Mouse (Mus musculus) left cerebral cortex, postnatal 14 days (tissue): ENCODE measurements around the gene Eml6. TPM values are rescaled to one million over a fixed set of nuclear protein-coding genes. Genes with fewer than 3 reads are reported as not detected.
"Not testable (repeated sequence)": the region's sequence is repeated elsewhere in the genome, so short reads cannot be mapped to it uniquely, and the experiment has no call there.

ENCODE experiments used
- DNase-seq, 2 experiments: peaks; one replicate each; pipeline ENCODE4 v3.0.0; 2021 to 2022; ENCODE audit warnings: low spot score in 2 of 2, mixed read lengths in 1 of 2
- intact Hi-C: fragments of 180-260 bp; cut with DNase I; formaldehyde crosslinking; loops from one replicate; pipeline ENCODE4 v1.15.1; 2025
- total RNA-seq, 2 experiments: library from RNA; stranded (reverse); gene quantifications; 2 replicates each; pipeline ENCODE4 v1.2.3; 2021

Gene Eml6
- total RNA-seq, 2 experiments from 2014 or later: 26.2 to 32.4 TPM

DNA sequence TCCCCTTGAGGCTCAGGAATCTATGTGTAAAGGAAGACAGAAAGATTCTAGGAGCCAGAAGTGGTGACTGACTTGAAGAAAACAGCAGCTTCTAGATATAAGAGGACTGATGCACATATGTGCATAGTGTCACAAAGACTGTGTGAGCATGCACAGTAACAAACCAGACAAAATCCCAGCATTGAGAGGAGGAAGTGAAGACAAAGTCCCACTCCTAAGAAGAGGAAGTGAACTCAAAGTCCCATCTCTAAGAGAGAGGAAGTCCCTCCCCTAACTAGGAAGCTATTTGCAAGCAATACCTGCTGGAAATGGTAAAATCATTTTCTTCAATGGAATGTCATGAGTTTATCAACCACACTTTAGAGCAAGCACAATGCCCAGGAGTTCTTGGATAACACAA, 161.6 kb downstream of the Eml6 start:
- no peak for DNase-seq
- intact Hi-C loops: no loop called here

DNA sequence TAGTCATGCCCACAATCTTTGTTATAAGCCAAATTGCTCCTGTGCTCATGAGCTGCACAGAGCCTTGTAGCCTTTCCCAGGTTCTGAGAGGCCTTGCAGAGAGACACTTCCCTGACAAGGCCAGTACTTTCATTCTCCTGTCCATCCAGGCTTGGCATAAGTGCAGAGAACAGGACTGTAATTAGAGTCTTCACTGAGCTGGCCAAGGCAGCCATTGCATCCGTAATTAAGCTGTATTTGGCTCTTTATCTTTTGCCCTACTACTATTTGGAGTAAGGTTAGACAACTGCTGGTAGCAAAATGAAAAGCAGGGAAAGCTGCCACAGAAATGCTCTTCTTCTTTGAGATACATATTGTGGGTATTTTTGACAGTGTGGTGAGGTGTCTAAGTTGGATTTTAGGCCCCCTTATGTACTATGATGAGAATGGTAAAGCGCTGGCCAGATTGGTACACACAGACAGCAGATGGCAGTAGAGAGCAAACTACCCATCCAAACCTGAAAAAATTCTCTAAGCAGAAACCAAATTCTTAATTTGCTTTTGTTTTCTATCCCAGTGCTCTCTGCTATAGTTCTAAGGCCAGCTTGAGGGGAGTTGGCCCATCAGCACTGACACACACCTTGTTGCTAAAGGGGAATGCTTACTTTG, 164.0 kb downstream of the Eml6 start:
- peak; percentile 50 to 63 for DNase-seq
- intact Hi-C loops: no loop called here

DNA sequence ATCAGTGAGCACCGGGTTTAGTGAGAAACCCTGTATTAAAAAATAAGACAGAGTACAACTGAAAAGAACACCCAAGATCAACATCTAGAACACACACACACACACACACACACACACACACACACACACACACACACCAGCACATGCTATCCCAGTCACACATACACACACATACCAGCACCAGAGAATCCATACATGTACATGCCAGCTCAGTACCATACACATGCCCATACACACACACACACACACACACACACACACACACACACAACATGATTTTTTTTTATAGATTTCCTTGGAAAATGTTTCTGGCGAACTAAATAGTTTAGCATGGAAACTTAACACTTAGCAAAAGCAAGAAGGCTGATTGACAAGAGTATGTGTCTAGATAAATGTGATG, 164.8 kb downstream of the Eml6 start:
- DNase-seq: no peak
- intact Hi-C loops: no loop called here

DNA sequence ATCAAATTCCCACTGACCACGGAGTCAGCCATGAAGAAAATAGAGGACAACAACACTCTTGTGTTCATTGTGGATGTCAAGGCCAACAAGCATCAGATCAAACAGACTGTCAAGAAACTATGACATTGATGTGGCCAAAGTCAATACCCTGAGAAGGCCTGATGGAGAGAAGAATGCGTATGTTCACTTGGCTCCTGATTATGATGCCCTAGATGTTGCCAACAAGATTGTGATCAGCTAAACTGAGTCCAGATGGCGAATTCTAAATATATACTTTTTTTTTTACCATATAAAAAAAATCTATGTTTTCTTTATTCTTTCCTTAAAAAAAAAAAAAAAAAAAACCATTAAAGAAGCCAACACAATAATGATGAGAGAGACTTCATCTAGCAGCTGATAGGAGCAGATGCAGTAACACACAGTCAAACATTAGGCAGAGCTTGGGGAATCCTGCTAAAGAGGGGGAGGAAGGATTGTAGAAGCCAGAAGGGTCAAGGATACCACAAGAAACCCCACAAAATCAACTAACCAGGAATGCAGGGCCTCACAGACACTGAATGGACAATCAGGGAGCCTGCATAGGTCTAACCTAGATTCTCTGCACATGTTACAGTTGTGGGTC, 185.1 kb downstream of the Eml6 start:
- intact Hi-C loops: no loop called here
- DNase-seq: no peak

DNA sequence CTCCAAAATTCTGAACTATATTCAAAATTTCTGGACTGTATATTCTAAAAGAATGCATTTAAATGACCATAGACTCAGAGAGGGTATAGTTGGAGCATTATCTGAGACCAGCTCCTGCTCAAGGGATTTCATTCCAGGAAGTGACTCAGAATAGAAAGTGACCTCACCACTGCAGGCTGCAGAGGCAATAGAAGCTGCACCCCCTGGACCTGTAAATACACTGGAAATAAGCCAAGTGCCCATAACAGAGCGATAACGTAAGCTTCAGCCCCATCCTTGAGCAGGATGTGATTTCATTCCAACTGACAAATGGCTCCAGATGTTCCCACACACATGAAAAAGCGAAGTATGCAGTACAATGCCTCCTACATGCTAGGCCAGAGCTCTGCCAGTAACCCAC, 186.1 kb downstream of the Eml6 start:
- intact Hi-C loops: no loop called here

DNA sequence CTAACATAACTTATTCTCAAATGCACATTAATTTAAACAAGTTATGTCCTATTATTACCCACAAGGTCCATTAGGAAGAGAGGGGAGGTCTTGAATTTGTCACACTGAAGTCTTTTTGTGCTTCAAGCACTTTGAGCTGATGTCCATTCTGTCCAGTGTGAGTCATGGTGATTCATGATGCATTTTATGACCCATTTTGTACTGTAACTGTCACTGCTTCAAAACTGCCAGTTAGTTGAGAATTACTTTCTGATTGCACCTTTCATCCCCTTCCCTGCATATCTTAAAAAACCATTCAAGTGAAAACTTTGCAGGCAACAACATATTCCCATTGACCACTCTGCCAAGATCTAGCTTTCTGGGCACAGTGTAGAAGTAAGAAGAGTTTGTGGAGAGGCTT, 188.8 kb downstream of the Eml6 start:
- intact Hi-C loops: no loop called here

More for the DNA sequence above, 186.1 kb downstream of the Eml6 start:
- DNase-seq: peak in 1 of 2 experiments; percentile 22

DNA sequence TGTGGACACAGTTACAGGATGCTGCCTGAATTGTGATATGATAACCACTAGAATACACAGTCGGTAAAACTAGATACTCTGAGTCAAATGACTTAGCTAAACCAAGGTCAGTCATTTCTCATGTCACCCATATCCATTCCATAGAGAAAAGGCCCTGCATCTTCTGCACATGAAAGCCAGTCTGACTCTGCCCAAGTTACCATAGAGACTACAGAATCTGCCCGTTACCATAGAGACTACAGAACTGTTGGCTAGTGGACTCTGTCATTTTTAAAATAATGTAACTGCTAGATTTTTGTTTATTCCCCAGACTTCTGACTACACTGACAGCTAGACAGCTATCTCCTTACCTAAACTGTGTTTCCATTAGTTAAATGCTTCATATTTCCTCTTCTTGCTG, 198.1 kb downstream of the Eml6 start:
- no peak for DNase-seq
- intact Hi-C loops: no loop called here

More for the DNA sequence above, 188.8 kb downstream of the Eml6 start:
- DNase-seq: no peak

DNA sequence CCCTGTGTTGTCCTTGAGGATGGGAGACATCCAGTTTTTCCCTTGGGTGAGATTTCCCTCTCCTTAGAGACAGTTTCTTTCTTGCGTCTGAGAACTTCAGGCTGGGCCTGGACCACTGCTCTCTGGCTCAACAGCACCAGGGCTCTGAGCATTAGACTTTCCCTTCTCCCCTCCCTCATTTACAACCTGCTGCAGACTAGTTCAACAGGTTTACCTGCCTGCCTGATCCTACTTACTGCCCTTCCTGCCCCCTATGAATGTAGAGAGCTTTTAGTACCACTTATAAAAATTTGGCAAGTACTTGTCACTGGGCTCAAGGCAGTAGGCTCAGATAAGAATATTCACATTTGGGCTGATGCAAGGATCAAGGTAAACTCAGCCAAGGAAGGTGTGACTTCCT, 199.8 kb downstream of the Eml6 start:
- intact Hi-C loops: no loop called here
- DNase-seq: no peak

DNA sequence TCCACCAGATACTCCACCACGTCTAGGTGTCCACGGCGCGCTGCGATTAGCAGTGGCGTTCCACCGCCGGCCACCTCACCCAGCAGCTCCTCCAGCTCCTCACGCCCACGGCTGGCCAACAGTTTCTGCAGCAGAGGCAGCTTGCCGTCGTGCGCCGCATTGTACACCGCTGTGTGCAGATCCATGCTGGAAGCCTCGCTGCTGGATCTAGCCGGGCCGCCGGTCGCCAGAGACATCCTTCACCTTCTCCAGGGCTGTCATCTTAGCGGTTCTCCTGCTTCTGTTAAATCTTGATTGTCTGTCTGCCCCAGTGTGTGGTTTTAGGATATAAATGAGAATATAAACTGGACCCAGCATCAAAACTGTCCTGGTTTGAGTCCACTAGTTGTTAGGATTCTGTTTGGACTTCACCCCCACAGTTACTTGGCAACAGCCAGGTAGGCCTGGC, 200.5 kb downstream of the Eml6 start, which contains the start of gene 4931440F15Rik:
4931440F15Rik (minus strand) TSS at position 398 of the 448 bp plus-strand sequence.
- intact Hi-C loops, DNase-seq: not testable (repeated sequence)

DNA sequence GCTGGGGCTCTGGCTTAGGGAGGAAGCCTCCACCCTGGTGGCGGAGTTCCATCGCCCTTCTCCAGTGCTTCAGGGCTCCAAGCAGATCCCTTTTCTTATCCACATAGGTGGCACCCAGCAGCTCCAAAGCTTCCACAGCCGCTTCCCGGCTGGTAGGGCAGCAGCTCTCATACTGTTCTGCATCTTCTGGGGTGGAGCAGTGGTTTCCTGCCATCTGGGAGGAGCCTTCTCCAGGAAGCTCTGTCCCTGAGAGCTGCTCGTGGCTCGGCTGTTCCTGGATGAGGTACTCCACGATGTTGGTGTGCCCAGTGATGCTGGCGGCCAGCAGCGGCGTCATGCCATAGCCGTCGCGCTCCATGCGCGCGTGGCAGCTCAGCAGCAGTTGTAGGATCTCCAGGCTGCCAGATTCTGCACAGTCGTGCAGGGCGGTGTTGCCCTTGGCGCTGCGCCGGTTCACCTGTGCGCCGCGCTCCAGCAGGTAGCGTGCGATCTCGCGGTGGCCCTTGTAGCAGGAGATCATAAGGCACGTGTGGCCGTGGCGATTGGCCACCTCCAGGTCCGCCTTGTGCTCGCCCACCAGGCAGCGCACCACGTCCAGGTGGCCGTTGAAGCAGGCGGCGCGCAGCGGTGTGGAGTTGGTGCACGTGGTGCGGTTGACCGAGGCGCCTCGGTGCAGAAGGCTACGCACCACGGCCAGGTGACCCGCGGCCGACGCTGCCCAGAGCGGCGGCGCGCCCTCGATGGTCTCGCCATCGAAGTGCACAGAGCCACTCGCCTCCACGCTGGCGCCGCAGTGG, 201.2 kb downstream of the Eml6 start:
- intact Hi-C loops, DNase-seq: not testable (repeated sequence)

DNA sequence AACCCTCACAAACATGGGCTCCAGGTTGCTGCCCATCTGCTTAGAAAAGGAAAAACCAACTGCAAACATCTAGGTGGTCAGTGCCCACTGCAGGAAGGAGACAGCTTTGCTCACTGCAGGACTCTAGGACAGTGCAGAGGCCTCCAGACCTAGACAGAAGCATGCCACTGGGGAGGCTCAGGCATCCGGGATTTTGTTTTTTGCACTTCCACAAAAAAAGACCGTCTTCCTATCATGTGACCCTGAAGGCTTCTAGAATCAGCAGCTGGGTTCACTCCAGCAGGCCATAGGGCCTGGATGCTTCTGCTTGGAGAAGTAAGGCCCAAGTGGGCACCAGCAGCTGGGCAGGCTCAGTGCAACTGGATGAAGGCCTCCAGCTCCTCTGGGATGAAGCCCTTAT, 202.7 kb downstream of the Eml6 start:
- intact Hi-C loops: no loop called here
- no peak for DNase-seq

DNA sequence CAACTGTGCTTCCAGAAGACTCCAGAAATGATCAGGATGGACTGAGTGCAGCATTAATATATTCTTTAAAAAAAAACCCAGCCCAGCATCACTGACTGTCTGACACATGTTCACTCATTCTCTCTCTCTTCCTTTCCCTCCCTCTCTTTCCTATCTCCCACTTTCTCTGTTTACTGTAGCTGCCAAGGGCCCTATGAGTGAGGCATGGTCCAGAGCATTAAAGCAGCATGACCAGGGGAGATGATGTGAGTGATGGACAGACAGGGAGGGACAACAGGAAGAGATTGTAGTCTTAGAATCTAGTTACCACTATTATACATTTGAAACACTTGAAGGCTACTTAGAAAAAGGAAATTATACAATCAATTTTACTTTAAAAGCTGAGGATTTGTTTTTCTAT, 210.2 kb downstream of the Eml6 start:
- intact Hi-C loops: no loop called here
- no peak for DNase-seq

DNA sequence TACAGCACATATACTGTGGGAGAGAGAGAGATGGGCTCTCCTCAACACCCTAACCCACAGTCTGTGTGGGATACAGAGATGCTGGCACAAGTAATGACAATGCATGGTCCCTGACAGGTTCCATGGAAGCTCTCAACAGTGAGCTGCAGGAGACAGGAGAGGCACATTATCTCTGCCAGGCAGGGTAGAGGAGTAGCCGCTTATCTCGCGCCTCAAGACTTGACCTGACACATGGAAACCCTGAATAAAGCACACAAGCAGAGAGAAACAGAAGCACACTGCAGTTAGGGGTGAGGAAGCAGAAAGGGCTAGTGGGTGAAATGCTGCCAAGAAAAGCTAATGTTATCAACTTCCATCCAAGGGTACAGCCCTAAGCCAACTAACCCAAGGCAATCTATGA, 210.6 kb downstream of the Eml6 start:
- no peak for DNase-seq
- intact Hi-C loops: no loop called here

DNA sequence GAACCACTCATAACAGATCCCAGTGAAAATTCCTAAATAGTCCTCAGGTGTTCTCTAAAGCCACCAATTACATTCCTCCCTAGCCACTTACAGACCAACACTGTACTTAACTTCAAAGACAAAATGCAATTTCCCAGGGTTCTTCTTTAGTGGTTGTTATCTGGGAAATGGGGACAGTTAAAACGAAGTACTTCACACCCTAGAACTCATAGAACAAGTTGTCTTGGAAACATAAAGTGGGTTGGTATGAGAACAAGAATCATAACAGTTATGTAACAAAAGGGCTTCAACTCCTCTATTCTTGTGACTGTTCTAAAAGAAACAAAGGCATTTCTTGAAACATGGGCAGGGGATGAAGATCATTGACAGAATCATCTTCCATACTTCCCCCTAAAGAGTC, 212.6 kb downstream of the Eml6 start:
- no peak for DNase-seq
- intact Hi-C loops: no loop called here

DNA sequence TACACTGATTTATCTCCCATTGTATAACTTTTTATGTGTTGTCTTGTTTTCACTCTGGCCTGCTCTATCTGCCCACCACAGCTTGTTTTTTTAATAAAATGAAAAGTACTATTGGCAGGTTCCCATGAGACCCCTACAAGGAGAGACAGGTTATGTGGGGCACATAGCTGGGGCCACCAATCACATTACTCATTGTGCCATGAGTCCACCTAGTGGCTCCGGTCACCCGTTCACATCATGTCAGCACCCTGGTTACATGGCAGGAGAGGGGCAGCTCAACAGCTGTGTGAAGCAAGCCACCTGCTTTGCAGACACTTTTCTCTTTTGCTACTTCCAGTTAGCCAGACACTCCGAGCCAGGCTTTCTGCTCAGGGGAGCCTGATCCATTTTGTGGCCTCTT, 213.4 kb downstream of the Eml6 start:
- intact Hi-C loops: no loop called here
- no peak for DNase-seq

DNA sequence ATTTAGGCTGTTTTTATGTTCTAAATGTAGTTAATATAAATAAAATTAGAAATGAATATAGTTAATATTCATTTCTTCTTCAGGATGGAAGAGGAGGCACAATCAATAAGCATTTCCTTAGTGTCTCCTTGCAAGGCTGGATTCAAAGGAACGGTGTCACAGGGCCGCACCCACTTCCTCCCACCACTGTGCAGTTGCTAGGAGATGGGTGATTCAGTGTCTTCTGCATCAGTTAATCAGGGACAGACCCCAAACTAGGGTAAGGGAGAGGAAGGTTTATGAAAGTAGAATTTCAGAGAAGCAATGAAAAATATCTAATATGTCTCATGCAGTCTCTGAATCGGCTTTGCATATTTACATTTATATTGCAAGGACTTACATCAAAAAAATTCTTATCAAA, 215.5 kb downstream of the Eml6 start:
- intact Hi-C loops: no loop called here
- DNase-seq: peak in 1 of 2 experiments; percentile 48

DNA sequence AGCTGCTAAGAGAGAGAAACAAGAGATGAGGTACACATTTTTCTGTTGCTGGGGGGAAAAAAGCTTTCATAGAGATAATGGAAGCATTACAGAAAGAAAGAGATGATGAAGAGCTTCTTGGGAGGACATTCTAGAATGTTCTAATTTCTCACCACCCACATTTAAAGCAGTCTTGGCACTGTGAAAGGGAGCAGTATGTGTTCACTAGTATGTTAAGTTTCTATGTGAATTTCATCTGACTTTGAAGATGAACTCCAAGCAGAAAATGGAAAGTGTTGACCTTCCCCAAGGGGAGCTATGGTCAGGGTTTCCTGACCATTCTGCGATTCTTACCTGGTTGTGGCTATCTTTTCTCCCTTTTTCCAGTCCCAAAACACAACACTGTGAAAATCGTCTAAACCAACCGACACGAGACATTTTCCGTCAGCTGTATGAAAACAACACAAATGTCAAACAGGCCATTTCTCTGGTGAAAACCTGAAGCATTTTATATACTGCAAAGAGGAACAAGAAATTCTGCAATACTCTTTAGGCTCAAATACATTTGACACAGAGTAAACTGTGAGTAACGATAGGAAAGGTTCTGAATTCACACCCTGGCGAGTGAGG, 216.7 kb downstream of the Eml6 start:
- DNase-seq: no peak
- intact Hi-C loops: no loop called here

DNA sequence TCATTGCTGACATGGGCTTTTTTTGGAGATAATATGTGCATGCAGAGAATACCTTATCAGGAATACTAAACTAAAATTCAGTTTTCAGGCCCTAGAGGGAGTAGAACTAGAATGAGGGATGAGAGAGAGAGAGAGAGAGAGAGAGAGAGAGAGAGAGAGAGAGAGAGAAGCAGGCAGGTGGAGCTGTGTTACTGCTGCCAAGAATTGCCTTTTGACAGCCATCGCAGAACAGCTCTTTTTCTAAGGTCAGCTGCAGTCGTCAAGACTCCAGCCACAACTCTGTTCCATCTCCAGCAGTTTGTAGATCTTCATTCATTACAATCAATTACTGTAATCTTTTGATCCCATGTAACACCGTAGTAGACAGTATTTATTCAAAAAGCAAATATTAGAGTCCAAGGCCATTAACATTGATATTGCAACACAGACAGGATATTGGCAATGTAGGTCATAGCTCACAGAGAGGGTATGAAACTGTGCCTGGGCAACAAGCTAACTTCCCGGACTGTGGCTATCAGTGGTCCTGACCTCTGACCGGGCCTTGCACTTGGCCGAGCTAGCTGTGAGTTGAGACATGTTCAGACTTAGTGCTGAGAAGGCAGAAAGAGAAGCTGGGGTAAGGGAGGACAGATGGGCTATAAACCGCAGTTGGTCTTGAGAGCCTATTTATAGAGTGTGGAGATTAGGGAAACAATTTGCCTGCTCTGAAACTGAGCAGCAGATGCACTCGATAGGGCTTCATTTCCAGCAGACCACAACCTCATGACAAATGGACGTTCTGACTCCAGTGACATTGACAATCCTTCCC, 217.5 kb downstream of the Eml6 start:
- intact Hi-C loops: no loop called here
- peak in 1 of 2 experiments; percentile 49 for DNase-seq

DNA sequence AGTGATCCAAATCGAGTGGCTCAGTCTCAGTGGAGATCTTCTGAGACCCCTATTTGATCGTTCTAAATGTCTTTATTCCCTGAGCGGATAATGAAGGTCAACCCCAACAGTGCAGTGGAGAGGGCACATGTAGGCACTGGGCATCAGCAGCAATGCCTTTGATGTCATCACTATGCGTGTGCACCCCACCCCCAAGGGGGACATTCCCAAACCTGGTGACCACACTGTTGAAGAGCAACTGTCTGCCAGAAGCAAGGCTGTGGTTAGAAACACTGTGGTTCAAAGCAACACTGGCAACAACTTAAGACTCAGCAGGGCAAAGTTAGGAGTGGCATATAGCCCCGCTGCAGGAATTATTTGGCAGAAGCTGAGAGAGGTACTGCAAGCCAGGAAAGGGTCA, 218.5 kb downstream of the Eml6 start:
- intact Hi-C loops: no loop called here
- DNase-seq: no peak
